Mouse (Mus musculus): ENCODE results near the gene Pde4dip. TPM values are rescaled to one million over a fixed set of nuclear protein-coding genes. Genes with fewer than 3 reads are reported as not detected.

The Pde4dip gene
- polyA plus RNA-seq, 1 experiment from 2014 or later: 115 TPM

GRCm38 (mm10) chr3:97641396-97641795 lies 247.1 kb downstream of the Pde4dip start:
- no peaks in the 10 kb centered on the region for H3K4me1 ChIP-seq (ENCODE audit: control insufficient read depth, insufficient read depth, low read length)
- H3K9me3 ChIP-seq (replicated peaks; ENCODE audit: control insufficient read depth, low read length): no peaks in the 10 kb centered on the region
- H3K9ac ChIP-seq (ENCODE audit: low read length): no peak overlapping the region
- WGBS: 92% methylated on average over 4 of the region's 4 CpGs
- H3K27ac ChIP-seq (ENCODE audit: low read length): no peak overlapping the region
- no peak overlapping the region for H3K4me3 ChIP-seq (ENCODE audit: low read length)
- no peaks in the 10 kb centered on the region for H3K36me3 ChIP-seq (ENCODE audit: control insufficient read depth, insufficient read depth)
- no peak for ATAC-seq (replicated peaks; ENCODE audit: extremely low read depth, insufficient read depth, low FRiP score)
- H3K27me3 ChIP-seq (ENCODE audit: control insufficient read depth, insufficient read depth, low read length): no peaks in the 10 kb centered on the region
- H3K4me2 ChIP-seq (ENCODE audit: low read depth, low read length): no peak overlapping the region

Small RNA genes lying within 50 kb of the gene (microRNA-seq; reads per million reads assigned to microRNA genes)
- not detected for gene Mir7225

Other genes with a start within 250 kb of the Pde4dip start
- 15.4 and 15.5 TPM in 2 replicates for gene Prkab2, start 230.5 kb downstream of the Pde4dip start, polyA plus RNA-seq (2015; fragmentation: Nextera tagmentation; extraction: Ambion mirVana)
- not detected in 2 replicates for gene Gm17651, start 214.0 kb downstream of the Pde4dip start, polyA plus RNA-seq (2015; fragmentation: Nextera tagmentation; extraction: Ambion mirVana)
- gene Sec22b, start 12.5 kb upstream of the Pde4dip start, polyA plus RNA-seq (2015; fragmentation: Nextera tagmentation; extraction: Ambion mirVana): 106 and 112 TPM in 2 replicates
- gene Notch2, start 124.8 kb upstream of the Pde4dip start, polyA plus RNA-seq (2015; fragmentation: Nextera tagmentation; extraction: Ambion mirVana): 10.5 and 13.6 TPM in 2 replicates

All from heart, embryonic 16.5 days (tissue).